In the genomic region with DNA sequence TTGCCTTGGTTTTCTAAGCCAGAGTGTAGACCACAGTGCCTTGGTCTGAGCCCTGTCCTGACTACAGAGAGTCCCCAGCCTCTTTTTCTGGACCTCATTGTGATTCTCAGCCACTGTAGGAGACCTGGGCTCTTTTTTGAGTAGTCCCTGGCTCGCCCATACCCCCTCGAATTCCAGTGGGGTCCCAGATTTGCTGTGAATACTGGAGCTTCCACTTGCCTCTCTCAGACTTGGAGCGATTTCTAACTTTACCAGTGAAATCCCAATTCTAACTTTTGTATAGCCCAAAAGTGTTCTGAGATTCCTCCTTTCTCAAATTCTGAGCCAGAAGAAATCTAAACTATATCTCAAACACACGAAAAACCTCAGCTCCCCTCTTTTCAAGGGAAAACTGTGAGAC, we compare ENCODE assay signal across 9 mouse cellular contexts. TPM values are rescaled to one million over a fixed set of nuclear protein-coding genes. Genes with fewer than 3 reads are reported as not detected.
DNase-seq lines count a peak whose midpoint lies in the region; ATAC-seq and TF ChIP-seq lines count a peak whose summit lies in the region.
"Had no signal": no experiment of that assay in that cellular context is flagged by ENCODE, and none has a peak within 500 bp of the region (broad histone marks: within the 10 kb centered on the region; RNA-seq: fewer than 3 reads in every experiment).

A gene (plus strand): TSS at position 301 of the 400 bp plus-strand sequence.

- H3K9me3 ChIP-seq in kidney, embryonic 14.5 days (ENCODE audit: control insufficient read depth, low read length) = no peaks in the 10 kb centered on the region
- no peaks in the 10 kb centered on the region for H3K9me3 ChIP-seq in forebrain, embryonic 10.5 days
- no peaks in the 10 kb centered on the region for H3K9me3 ChIP-seq in hindbrain, embryonic 14.5 days (ENCODE audit: control insufficient read depth, low read length)
- H3K9me3 ChIP-seq in neural tube, embryonic 12.5 days = no peaks in the 10 kb centered on the region

- no peak for TF ChIP-seq POLR2A in kidney, adult 2 months (IDR thresholded peaks at IDR 0.05; ENCODE audit: low read depth, low read length)

- H3K4me2 ChIP-seq in kidney, embryonic 14.5 days (replicated peaks; ENCODE audit: low read depth, low read length) = peak within 1 kb of the TSS; percentile 40
- peak within 1 kb of the TSS; percentile 43 for H3K4me2 ChIP-seq in hindbrain, embryonic 14.5 days (replicated peaks)
- peak within 1 kb of the TSS; percentile 56 for H3K4me2 ChIP-seq in neural tube, embryonic 12.5 days (replicated peaks)

- DNase-seq in kidney, adult 9 months = no peak
- DNase-seq in forebrain, embryonic 10.5 days (ENCODE audit: extremely low spot score, low spot score) = no peak
- no peak for DNase-seq in hindbrain, embryonic 14.5 days (ENCODE audit: low spot score)
- DNase-seq in cerebellum, adult 11 months = no peak
- DNase-seq in kidney, adult 2 months = no peak

- no peaks in the 10 kb centered on the region for H3K4me1 ChIP-seq in kidney, embryonic 14.5 days (ENCODE audit: control insufficient read depth, insufficient read depth, low read length)
- H3K4me1 ChIP-seq in forebrain, embryonic 10.5 days = peaks cover 20% of the 10 kb centered on the region
- peaks cover 4% of the 10 kb centered on the region for H3K4me1 ChIP-seq in hindbrain, embryonic 14.5 days (replicated peaks; ENCODE audit: control insufficient read depth, insufficient read depth, low read length)
- H3K4me1 ChIP-seq in neural tube, embryonic 12.5 days = peaks cover 9% of the 10 kb centered on the region
- H3K4me1 ChIP-seq in kidney, adult 2 months (ENCODE audit: control insufficient read depth, insufficient read depth, low read length) = no peaks in the 10 kb centered on the region

- 0 out of 2 replicates have a peak within 1 kb of the TSS, but pooled peaks have one; percentile 37 for H3K9ac ChIP-seq in kidney, embryonic 14.5 days (ENCODE audit: low read depth, low read length)
- 0 out of 2 replicates have a peak within 1 kb of the TSS, but pooled peaks have one; percentile 20 for H3K9ac ChIP-seq in hindbrain, embryonic 14.5 days
- H3K9ac ChIP-seq in neural tube, embryonic 12.5 days = no peak within 1 kb of the TSS

- no peak for TF ChIP-seq CTCF in kidney, adult 2 months (conservative IDR thresholded peaks at IDR 0.05; ENCODE audit: insufficient read depth, insufficient read length, low read depth, low read length)

- peaks cover 42% of the 10 kb centered on the region for H3K27me3 ChIP-seq in kidney, embryonic 14.5 days (ENCODE audit: control insufficient read depth, insufficient read depth, low read length)
- H3K27me3 ChIP-seq in forebrain, embryonic 10.5 days (ENCODE audit: poor library complexity, severe bottlenecking) = peaks cover 76% of the 10 kb centered on the region
- peaks cover 49% of the 10 kb centered on the region for H3K27me3 ChIP-seq in hindbrain, embryonic 14.5 days (ENCODE audit: control insufficient read depth, insufficient read depth, low read length)
- H3K27me3 ChIP-seq in neural tube, embryonic 12.5 days (replicated peaks) = peaks cover 36% of the 10 kb centered on the region
- no peaks in the 10 kb centered on the region for H3K27me3 ChIP-seq in kidney, adult 2 months (replicated peaks; ENCODE audit: control insufficient read depth, insufficient read depth, low read length)

- peak within 1 kb of the TSS; percentile 23 for H3K4me3 ChIP-seq in kidney, embryonic 14.5 days (ENCODE audit: low read length)
- H3K4me3 ChIP-seq in forebrain, embryonic 10.5 days = peak within 1 kb of the TSS; percentile 51
- peak within 1 kb of the TSS; percentile 17; the same call in 1 of the 2 replicates for H3K4me3 ChIP-seq in hindbrain, embryonic 14.5 days (replicated peaks; ENCODE audit: low read length)
- peak within 1 kb of the TSS; percentile 24 for H3K4me3 ChIP-seq in neural tube, embryonic 12.5 days
- H3K4me3 ChIP-seq in kidney, adult 2 months (ENCODE audit: insufficient read depth, low read depth, low read length) = no peak within 1 kb of the TSS
- H3K4me3 ChIP-seq: erythroblast, embryonic 14.5 days had no signal

- 0 out of 2 replicates have a peak, but pooled peaks have one; percentile 10 for ATAC-seq in kidney, embryonic 14.5 days (ENCODE audit: low FRiP score, low TSS enrichment)
- no peak for ATAC-seq in hindbrain, embryonic 14.5 days (ENCODE audit: low FRiP score)
- no peak for ATAC-seq in neural tube, embryonic 12.5 days (ENCODE audit: low FRiP score, low read depth)
- no peak for ATAC-seq in cerebellum, adult (ENCODE audit: insufficient number of reproducible peaks, low FRiP score, low TSS enrichment)

- no peak within 1 kb of the TSS for H3K27ac ChIP-seq in kidney, embryonic 14.5 days (ENCODE audit: low read depth, low read length)
- H3K27ac ChIP-seq in forebrain, embryonic 10.5 days = peak within 1 kb of the TSS; percentile 65
- H3K27ac ChIP-seq in hindbrain, embryonic 14.5 days = no peak within 1 kb of the TSS
- H3K27ac ChIP-seq in neural tube, embryonic 12.5 days = no peak within 1 kb of the TSS
- H3K27ac ChIP-seq in kidney, adult 2 months (ENCODE audit: insufficient read depth, low read depth, low read length) = no peak within 1 kb of the TSS

- 42% methylated on average over 4 of the region's 4 CpGs for WGBS in kidney, embryonic 14.5 days
- 27% methylated on average over 4 of the region's 4 CpGs for WGBS in forebrain, embryonic 10.5 days
- WGBS in hindbrain, embryonic 14.5 days = 32% methylated on average over 4 of the region's 4 CpGs
- WGBS in neural tube, embryonic 12.5 days = 31% methylated on average over 4 of the region's 4 CpGs
- 52% methylated on average over 4 of the region's 4 CpGs for WGBS in kidney, adult 2 months

- no peaks in the 10 kb centered on the region for H3K36me3 ChIP-seq in kidney, embryonic 14.5 days (ENCODE audit: control insufficient read depth, insufficient read depth, low read length)
- no peaks in the 10 kb centered on the region for H3K36me3 ChIP-seq in forebrain, embryonic 10.5 days (replicated peaks)
- no peaks in the 10 kb centered on the region for H3K36me3 ChIP-seq in hindbrain, embryonic 14.5 days (replicated peaks; ENCODE audit: control insufficient read depth, insufficient read depth)
- H3K36me3 ChIP-seq in neural tube, embryonic 12.5 days = no peaks in the 10 kb centered on the region
- no peaks in the 10 kb centered on the region for H3K36me3 ChIP-seq in kidney, adult 2 months (ENCODE audit: control insufficient read depth, insufficient read depth, low read length)

RNA-seq across cellular contexts. Expression of the gene that starts here (rescaled TPM):
- polyA plus RNA-seq in kidney, embryonic 14.5 days (2014; fragmentation: Nextera tagmentation; extraction: Ambion mirVana) = not detected in 2 replicates
- polyA plus RNA-seq in forebrain, embryonic 10.5 days (2016; fragmentation: Nextera tagmentation; extraction: Ambion mirVana) = 0.22 and 0.27 TPM in 2 replicates
- not detected in 2 replicates for polyA plus RNA-seq in hindbrain, embryonic 14.5 days (2014; fragmentation: Nextera tagmentation; extraction: Ambion mirVana)
- 1.5 and 1.9 TPM in 2 replicates for polyA plus RNA-seq in neural tube, embryonic 12.5 days (2016; fragmentation: Nextera tagmentation; extraction: Ambion mirVana)
- polyA plus RNA-seq in kidney, adult 2 months (2012; rRNA removed) = 1.3 TPM in 1 of 2 replicates, not detected in the other
- polyA plus RNA-seq: erythroblast, embryonic 14.5 days had no signal

Comparison
In these comparisons a context has a peak if more than half of its experiments do, and no peak if none do; other contexts are left out.
1. Peak in ATAC-seq, H3K4me3 ChIP-seq, H3K9ac ChIP-seq and H3K4me2 ChIP-seq in kidney, embryonic 14.5 days; RNA of the gene not detected or under 1 TPM.